Mouse (Mus musculus) right cerebral cortex, postnatal 10 days (tissue): Measurements from ENCODE around the gene Gm20388.

Experiments
- DNase-seq, 2 experiments: peaks; one replicate each; pipeline ENCODE4 v3.0.0; 2021; ENCODE audit warnings: low spot score in 2 of 2

Gm20388 gene

DNA sequence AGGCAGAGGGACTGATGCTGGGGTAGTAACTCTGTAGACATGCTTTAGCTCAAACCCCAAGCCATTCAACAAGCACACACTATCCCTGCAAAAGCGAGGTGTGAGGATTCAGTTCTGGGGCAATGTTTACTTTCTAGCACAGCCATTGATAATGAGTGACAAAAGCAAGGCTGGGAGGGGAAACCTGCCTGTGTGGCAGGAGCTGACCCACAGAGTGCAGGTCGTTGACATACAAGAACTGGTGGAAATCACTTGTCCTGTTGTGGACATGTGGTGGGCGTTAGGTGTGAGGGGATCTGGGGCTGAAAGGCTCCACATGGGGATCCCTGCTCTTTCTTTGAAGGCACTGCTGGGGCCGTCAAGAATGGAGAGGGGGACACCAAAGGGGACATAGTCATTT lies 4141.9 kb downstream of the Gm20388 start:
- DNase-seq = no peak

DNA sequence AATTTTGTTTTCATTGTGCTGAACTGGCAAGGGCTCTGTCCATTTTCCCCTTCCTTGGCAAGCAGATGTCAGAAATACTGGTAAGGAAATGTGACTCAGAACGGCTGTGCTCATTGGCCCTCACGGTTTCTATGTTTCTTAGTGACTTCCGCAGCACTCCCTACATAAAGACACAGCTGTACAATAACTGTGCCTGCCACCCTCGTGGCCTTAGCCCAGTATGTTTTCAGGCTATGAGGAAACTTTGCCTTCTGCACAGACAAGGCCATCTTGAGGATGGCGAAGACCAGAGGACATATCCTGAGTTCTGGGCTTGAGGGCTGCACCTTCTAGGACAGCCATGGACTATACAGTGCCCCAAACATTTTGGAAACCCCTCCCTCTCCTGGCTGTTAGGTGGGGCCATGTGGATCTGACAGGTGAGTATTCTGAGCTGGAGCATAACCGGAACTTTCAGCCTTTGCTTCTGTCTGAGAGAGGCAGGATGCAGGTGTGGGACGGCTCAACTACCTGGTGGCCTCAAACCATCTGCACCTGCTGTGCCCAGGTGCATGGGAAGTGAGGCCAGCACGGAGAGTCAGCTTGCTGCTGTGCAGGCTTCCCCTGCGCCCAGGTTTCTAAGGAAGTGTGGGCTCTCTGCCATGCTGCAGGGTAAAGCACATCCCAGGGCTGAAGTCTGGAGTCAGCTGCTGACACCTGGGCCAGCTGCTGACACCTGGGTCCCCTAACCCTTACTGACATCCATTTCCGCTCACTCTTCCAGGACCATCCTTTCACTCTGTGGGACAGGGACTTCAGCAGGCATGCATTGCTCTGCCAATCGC lies 4146.4 kb downstream of the Gm20388 start:
- DNase-seq = peak in 1 of 2 experiments; percentile 13

DNA sequence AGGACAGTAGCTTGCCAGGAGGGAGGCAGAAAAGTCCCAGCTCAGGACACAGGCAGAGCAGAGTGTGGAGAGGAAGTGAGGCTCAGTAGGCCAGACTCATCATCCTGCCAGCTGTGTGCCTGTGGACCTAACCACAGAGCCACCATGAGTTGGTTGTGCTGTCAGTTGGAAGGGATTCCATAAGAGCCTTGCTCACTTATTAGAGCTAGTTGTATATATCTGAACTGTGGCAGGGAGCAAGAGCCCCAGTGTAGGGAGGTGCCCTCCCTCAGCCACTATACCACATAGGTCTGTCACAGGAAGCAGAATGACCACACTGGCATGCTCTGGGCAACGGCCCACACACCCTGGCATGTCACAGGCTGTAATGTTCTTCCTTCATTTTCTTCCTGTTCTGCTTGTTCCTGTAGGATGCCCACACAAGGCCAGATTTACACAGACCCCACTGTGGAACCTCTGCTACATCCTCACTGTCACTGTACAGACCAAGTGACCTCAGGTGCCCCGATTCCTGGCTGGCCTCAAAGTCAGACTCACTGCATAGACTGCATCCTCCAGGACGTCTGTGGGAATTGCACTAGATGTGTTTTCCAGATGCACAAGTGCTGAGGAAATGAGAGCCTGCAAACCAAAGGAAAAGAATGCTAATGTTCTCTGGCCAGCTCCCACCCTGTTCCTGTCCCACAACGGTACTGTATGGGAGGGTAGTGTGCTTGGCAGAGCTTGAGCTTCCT lies 4155.9 kb downstream of the Gm20388 start:
- DNase-seq = no peak

DNA sequence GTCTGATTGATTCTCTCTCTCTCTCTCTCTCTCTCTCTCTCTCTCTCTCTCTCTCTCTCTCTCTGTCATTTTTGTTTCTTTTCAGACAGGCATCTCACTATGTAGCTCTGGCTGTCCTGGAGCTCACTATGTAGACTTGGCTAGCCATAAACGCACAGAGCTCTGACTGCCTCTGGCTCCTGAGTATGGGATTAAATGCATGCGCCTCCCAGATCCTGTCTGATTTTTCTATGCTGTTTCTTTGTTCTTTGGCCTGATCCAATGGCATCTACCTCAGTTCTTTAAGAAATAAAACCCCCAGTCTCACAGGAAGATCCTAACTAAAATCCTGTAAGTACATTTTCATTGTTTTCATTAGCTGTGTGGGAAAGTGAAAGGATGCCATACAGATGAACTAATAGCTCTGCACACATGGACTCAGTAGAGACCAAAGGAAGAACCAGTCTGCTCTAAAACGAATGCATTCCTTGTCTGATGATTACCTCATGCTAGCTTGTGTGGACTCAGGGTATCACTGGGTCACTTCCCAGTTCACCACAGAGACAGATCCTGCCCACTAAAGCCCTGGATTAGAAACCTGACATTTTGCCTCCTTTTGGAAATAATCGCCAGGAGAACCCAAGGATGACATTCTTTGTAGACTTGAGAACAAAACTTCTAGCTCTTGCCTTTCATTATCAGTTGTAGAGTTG lies 4156.6 kb downstream of the Gm20388 start:
- DNase-seq = no peak

DNA sequence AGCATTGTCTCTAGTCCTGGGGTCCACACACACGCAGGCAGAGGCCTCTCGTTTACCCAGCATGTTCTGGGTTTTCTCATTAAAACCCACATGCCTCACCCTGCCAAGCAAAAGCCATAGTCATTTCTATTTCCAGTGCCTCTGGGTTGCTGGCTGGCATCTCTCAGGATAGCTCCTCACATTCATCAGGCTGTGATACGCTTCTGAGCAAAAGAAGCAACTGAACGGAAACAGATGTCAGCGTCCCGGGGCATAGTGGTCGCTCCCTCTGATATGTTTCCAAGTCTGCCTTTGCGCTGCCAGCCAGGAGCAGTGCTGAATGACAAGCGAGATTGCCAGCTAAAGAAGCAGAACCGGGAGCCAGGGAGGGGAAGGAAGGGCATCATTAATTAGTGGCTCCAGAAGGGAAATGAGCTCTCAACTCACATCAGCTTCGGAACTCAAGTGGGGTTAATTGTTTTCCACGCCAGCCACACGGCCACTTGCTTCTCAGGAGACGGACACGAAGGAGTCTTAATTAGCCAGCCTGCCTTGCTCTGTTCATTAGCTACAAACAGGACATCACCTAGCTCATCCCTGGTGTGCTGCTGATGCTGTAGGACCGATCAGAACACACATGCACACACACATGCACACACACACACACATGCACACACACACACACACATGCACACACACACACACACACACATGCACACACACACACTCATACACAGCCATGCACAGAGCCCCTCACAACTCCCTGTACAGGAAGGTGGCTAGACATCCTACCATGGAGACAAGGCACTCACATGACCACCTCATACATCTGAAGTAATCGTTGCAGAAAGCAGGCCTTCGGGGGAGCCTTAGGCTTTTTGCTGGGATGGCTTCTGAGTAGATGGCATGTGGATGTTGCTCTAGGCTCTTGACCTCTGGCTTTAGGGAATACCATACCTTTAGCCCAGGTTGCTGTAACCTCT lies 4160.0 kb downstream of the Gm20388 start:
- DNase-seq = peak; percentile 76 to 85

DNA sequence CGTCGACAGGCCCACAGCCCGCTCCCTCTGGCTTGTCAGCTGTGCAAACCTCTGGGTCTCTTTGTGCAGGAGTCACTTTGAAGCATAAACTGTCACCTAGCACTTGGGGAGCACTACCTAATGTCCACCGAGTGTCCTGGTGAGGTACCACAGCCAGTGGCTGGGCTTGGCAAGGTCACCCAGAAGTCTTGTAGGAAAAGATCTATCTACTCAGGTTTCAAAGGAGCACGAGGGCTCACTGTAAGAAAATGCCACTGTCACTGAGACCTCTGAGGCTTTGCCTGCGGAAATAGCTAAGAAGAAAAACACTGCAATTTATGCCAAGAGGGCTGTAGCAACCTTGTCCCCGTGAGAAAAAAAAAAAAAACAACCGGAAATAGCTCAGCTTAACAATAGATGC lies 4165.3 kb downstream of the Gm20388 start:
- no peak for DNase-seq

DNA sequence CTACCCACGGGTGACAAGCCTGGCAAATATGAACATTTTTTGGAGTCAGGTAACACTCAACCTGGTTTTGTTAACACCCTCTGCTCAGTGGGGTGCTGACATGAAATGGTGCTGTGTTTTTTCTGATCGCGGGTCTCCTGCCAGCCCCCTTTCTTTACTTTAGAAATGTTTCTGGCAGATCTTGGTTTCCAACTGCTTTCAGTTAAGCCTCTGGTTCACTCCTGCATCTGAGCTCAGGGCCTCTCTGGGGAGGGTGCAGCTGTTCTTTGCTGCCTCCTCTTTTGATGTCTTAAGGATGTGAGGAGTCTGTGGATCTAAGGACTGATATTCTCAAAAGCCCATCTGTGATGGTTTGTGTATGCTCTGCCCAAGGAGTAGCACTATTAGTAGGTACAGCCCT lies 4165.8 kb downstream of the Gm20388 start:
- no peak for DNase-seq

DNA sequence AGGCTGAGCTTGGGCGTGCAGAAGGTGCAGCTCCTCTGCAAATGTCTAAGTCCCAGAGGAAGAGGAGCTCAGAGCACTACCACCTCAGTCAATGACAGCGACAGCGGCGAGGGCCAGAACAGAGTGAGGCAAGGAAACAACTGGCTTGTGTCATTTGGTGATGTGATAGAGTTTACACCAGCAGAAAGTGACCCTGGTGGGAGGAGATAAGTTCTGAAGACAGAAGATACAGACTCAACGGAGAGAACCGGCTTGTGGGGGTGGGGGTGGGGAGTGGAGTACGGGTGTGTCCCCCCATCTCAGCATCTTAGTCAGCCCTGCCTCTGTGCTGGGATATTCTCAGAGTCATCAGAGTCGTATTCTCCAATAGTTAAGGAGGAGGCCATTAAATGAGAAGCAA lies 4166.7 kb downstream of the Gm20388 start:
- DNase-seq = no peak

DNA sequence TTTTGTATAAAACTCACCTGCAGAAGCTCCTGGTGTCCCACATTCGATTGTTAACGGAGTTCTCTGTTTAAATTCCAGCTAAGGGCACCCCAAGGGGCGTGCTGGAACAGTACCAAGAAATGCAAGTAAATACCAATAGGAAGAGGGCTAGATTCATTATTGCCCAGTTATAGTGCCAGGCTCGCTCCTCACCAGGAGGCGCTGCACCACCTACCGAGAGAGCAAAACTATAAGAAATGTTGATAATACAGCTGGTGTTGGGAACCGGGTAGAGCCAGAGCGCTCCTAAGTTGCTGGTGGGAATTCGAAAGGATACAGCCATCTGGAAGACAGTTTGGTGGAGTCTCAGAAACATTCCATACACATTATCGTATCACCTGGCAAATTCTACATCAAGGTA lies 4167.4 kb downstream of the Gm20388 start:
- no peak for DNase-seq

DNA sequence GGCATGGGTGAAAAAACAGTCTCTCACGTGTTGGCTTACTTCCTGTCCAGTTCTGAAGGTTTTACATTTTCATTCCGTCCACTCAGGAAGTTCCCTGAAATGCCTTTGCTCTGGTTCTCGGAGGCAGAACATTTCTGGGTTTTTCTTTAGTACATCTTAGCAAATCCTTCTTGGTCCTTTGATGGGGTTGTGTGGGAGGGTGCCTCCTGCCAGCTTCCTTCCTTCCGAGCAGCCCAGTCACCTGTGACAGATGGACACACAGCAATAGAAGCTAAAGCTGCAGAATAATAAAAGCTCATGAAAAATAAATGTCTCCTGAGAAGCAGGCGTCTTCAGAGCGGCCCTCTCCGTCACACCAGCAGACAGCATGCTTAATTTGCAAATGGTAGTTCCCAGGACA lies 4168.3 kb downstream of the Gm20388 start:
- DNase-seq = no peak

DNA sequence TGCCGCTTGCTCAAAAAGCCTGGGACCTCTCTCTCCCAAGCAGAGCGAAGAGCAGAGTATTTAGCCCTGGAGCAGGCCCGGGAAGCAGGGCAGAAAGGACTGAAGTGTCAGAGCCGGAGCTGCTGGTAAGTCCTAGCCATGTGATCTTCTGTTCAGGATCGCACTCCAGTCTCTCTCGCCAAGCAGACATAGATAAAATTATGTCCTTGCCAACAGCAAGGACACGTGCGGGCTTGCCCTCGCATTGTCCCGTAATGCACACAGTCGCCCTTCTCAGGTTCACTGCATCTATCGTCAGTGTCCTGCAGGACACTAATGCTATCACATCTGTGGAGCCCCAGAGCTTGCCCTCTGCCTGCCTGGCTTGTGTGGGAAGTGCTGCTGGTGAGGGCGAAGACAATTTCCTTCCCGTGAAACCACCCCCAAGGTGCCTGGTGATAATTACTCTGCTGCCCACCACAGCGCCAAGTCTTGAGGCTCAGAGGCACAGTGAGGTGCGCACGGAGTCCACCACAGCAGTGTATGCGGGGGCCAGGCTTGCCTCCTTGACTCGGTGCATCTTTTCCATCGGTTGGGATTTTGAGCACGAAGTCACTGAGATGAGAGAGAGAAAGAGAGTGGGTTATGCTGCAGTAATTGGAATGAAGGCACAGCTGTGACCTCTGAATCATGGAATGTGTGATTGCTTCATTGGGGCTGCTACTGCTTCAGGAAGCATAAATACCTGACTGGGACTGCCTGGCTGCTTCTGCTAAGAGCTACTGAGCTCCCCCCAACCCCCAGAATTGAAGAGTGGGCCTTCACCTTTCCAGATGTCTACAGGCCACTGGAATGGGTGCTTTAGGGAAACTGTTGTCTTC lies 4170.1 kb downstream of the Gm20388 start:
- DNase-seq = no peak

DNA sequence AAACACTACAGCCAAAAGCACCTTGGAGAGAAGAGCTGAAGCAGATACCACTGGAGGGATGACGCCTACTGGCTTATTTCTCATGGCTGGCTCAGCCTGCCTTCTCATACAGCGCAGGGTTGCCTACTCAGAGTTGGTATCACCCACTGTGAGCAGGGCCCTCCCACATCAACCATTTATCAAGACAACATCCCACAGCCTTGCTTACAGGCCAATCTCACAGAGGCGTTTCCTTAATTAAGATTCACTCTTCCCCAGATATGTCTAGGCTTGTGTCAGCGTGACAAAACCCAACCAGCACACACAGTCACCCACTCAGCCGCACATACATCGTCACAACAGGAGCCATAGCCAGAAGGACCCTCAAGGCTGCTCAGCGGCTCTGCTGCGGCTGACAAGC lies 4172.0 kb downstream of the Gm20388 start:
- DNase-seq = no peak

DNA sequence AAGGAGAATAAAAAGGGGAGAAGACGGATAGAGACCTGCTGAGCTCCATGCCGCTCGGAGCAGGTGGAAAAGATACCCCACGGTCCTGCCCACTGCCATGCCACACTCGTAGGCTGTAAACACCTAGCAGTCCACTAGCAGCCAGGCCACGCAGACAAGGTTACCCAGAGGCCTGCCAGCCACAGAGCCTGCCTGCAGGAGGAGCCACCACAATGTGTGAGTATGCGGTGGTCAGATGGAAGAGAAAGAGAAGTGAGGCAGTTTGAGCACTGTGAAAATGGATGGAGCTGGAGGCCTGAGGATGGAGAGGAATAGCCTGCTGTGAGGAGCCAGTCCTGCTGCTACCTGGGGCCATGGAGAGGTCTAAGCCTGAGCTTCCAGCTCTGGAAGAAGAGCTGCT lies 4173.0 kb downstream of the Gm20388 start:
- no peak for DNase-seq

DNA sequence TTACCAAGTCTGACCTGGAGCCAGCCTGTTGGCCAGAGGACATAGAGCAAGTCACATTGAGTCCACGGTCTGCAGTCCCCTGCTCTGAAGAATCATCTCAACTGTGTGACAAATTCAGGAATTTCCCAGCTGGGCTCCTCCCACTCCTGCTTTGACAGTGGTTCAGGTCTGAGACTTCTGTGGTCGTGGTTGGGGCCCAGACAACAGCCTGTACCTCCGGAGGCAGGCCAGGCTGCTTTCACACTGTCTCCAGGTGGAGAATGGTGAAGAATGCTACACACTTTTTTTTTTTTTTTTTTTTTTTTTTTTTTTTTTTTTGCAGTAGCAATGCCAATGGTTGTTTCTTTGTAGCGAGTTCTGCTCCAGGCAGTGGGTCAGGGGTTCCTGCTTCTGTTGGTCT lies 4175.0 kb downstream of the Gm20388 start:
- DNase-seq = no peak

DNA sequence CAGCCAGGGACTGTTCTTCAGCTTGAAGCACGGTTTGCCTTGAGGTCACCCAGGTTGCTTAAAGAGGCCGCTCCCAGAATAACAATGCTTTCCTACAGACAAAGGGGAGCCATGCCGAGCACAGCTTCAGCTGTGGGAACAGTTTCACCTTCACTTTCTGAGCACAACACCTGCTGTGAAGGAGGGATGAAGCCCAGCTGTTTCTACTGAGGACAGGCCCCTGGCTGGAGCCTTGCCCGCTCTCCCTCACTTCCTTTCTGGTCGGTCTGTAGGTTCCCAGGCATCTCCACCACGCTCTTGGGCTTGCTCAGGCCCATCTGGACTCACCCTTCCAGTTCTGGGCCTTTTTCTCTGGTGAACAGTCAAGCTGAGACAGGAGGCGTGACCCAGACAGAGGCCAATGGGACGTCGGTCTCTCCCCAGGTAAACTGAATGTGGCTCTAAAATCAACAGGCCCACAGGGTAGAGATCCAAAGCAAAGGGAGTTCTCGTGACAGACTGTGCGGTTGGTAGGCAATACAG lies 4177.5 kb downstream of the Gm20388 start:
- no peak for DNase-seq

DNA sequence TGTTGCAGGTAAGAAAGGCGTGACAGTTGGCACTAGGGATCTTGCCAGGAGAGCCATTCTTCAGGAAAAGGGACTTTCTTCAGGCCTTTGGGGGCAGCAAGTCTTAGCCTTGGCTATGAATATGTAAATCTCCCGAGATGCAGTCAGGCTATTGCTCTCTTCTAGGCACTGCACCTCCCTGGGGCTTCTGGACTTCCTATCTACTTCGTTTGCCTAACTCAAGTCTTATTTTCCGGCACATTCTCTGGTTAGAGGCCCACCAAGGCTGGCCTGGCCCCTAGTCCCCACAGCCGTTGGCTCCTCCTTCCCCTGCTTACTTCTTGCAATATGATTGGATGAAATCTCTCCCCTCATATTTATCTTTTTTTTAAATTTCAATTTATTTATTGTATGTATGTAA lies 4178.4 kb downstream of the Gm20388 start:
- no peak for DNase-seq

DNA sequence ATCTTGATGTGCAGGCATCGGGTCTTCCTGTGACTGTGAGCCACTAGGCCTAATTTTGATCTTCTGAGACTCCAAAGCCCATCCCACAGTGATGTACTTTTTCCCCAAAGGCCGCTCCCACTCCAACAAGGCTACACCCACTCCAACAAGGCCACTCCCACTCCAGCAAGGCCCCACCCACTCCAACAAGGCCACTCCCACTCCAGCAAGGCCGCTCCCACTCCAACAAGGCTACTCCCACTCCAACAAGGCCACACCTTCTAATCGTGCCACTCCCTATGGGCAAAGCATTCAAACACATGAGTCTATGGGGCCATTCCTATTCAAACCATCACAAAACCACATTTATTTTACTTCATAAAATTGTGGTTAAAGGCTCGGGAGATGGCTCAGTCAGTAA lies 4179.8 kb downstream of the Gm20388 start:
- DNase-seq = no peak

DNA sequence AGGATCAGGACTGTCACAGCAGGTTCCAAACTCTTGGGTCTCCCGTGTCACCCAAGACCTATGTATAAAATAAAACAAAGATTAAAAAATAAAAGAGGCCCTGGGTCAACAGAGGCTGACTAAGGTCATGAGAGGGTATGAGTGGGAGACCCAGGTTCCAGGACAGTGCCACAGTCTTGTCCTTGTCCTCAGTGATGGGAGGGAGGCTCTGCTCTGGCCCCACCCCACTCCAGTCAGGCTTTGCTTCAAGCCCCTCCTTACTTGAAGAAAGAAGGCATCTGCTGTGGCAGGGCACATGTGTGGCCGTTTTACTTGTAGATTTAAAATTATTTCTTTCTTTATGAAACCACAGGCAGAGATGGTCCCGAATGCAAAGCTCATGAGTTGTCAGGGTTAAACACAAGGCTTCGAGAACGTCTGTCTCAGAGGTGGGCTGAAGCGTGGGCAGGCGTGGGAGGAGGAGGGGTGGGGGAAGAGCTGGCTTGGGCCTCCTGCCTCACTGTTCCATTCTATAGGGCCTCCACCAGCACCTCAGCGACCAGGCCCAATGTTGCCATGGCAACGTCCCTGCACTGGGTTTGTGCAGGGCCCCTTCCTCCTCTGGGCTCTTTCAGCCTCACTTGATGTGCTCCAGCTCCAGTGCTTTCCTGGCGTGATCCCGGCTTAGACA lies 4188.4 kb downstream of the Gm20388 start:
- peak; percentile 67 to 76 for DNase-seq

DNA sequence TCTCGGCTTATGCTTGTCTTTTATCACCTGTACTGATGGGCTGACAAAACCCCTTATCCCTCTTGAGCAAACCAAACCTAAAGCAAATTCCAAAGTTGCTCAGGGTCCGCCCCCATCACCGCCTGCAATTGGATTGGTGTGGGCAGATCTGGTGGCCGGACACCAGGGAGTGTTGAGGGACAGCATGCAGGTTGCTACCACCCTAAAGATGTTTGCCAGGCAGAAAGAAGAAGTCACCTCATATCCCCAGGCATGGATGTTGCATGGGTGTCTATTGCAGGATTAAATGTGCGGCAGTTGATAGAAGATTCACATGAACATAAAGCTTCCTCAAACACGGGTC lies 4189.0 kb downstream of the Gm20388 start:
- no peak for DNase-seq

DNA sequence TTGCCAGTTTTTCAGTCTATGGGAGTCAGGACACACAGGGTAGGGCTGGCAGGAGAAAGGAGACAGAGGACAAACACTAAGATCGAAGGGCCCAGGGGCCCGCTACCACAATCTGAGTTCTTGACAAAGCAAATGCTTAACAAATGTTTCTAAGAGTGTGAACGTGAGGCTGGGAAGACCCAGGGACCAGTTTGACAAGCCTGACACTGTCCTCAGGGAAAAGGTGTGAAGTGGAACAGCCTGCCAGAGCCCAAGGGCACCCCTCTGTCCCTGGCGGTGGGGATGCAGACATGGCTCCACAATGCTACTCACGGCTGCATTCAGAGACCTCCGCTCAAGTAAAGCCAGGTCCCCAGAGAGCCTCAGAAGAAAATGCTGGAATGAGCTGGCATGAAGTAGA lies 4195.2 kb downstream of the Gm20388 start:
- no peak for DNase-seq
